Mouse (Mus musculus) MN1 (cell line): ENCODE measurements around the gene Morn1.
"Not testable (repeated sequence)": the region's sequence is repeated elsewhere in the genome, so short reads cannot be mapped to it uniquely, and the experiment has no call there.

Experiments
- DNase-seq: peaks from one replicate; pipeline ENCODE4 v3.0.0-alpha.2; 2016; ENCODE audit warnings: low spot score

Gene Morn1

GRCm38 (mm10) chr4:155078808-155079207 is 7.6 kb upstream of the Morn1 start:
- DNase-seq: not testable (repeated sequence)

GRCm38 (mm10) chr4:155079666-155080065 is 6.7 kb upstream of the Morn1 start:
- no peak for DNase-seq

GRCm38 (mm10) chr4:155083553-155083952 is 2.8 kb upstream of the Morn1 start:
- DNase-seq: no peak

GRCm38 (mm10) chr4:155084351-155084750 is 2.0 kb upstream of the Morn1 start:
- DNase-seq: no peak

- DNase-seq: no peak
Observed at GRCm38 (mm10) chr4:155085206-155086107, 920 bp upstream of the Morn1 start.

- no peak for DNase-seq
Observed at GRCm38 (mm10) chr4:155089241-155089640, 2.9 kb downstream of the Morn1 start.

GRCm38 (mm10) chr4:155090147-155090546 is 3.8 kb downstream of the Morn1 start:
- no peak for DNase-seq

GRCm38 (mm10) chr4:155090688-155091449 is 4.5 kb downstream of the Morn1 start:
- DNase-seq: no peak

GRCm38 (mm10) chr4:155092718-155093430 is 6.5 kb downstream of the Morn1 start:
- DNase-seq: no peak

GRCm38 (mm10) chr4:155093431-155094149 is 7.2 kb downstream of the Morn1 start:
- DNase-seq: peak; percentile 55

GRCm38 (mm10) chr4:155094565-155094964 is 8.2 kb downstream of the Morn1 start:
- DNase-seq: peak; percentile 54

GRCm38 (mm10) chr4:155095238-155095900 is 9.0 kb downstream of the Morn1 start:
- peak; percentile 89 for DNase-seq

- no peak for DNase-seq
Observed at GRCm38 (mm10) chr4:155095967-155096366, 9.6 kb downstream of the Morn1 start.

- no peak for DNase-seq
Observed at GRCm38 (mm10) chr4:155097452-155097851, 11.1 kb downstream of the Morn1 start.

- no peak for DNase-seq
Observed at GRCm38 (mm10) chr4:155098572-155098971, 12.2 kb downstream of the Morn1 start.

- DNase-seq: no peak
Observed at GRCm38 (mm10) chr4:155107886-155108285, 21.5 kb downstream of the Morn1 start.

- no peak for DNase-seq
Observed at GRCm38 (mm10) chr4:155109471-155109870, 23.1 kb downstream of the Morn1 start.

- DNase-seq: no peak
Observed at GRCm38 (mm10) chr4:155113766-155114410, 27.5 kb downstream of the Morn1 start.

- no peak for DNase-seq
Observed at GRCm38 (mm10) chr4:155116607-155117006, 30.2 kb downstream of the Morn1 start.

- DNase-seq: no peak
Observed at GRCm38 (mm10) chr4:155117396-155117978, 31.1 kb downstream of the Morn1 start.
